Mouse (Mus musculus) adrenal gland, adult 18-20 months (tissue): ENCODE data around the gene Wdr25. TPM values are rescaled to one million over a fixed set of nuclear protein-coding genes. Genes with fewer than 3 reads are reported as not detected.
A peak's percentile ranks its signal among the peaks of the same experiment; 100 is the strongest.

Experiments
- DNase-seq, 2 experiments: peaks; one replicate each; pipeline ENCODE4 v3.0.0; 2021 to 2022; ENCODE audit warnings: low spot score in 2 of 2
- total RNA-seq, 2 experiments: library from RNA; stranded (reverse); gene quantifications; 1 replicate in 1 of 2; 2 replicates in 1 of 2; pipeline ENCODE4 v1.2.3; 2021

Gene Wdr25
- total RNA-seq, 2 experiments from 2014 or later: 5.0 to 5.7 TPM

DNA sequence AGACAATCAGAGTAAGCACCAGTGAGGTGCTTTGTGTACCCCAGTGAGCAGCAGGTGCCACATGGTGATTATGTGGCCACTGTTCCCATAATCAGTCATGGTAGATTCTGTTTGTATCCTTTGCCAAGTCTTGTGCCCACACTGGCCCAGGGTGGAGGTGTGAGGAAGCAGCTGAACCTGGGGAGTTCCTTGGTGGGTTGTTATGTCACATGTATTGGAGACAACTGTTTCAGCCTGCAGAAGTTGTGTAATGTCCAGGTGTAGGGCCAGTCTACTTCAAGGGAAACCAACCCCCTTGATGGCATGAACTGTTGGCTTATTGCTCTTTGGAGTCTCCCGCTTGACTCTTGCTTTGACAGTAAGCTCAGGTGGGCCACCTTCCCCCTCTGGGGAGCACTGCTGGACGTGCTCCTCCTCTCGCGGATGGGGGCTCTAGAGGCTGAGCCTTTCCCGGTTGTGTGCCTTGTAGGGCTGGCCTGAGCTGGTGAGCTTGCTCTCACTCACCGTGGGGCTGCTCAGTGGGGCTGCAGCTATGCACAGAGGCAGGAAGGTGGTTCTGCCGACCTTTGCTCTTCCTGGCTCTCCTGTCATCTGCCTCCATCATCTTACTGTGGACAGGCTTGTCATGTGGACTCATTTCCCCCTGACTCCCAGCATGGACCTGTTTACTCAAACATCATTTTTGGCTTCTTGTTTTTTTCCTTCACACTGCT is 38.1 kb downstream of the Wdr25 start:
- no peak for DNase-seq

- no peak for DNase-seq
Measured at GRCm38 (mm10) chr12:108932113-108932512, 38.7 kb downstream of the Wdr25 start.

- DNase-seq: no peak
Measured at GRCm38 (mm10) chr12:108934231-108934630, 40.8 kb downstream of the Wdr25 start.

DNA sequence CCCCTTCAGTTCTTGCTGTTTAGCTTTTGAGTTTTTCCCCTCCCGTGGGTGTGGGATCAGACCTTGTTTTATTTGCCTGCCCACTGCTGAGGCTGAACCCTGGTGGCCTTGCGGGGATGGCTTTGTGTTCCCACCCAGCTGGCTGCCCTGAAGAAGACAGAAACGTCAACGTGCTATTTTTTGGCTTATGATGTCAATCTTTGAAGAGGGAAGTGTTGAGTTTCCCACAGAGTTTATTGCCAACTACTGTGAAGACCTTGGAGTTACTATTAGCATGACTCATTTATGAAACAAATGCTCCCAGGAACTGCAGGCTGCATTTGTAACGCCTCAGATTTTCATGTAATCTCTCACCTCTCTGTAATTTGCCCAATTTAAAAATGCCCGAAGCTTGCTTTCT is 43.4 kb downstream of the Wdr25 start:
- no peak for DNase-seq

- no peak for DNase-seq
Measured at GRCm38 (mm10) chr12:108937506-108937905, 44.1 kb downstream of the Wdr25 start.

GRCm38 (mm10) chr12:108938844-108939243 is 45.4 kb downstream of the Wdr25 start:
- no peak for DNase-seq

DNA sequence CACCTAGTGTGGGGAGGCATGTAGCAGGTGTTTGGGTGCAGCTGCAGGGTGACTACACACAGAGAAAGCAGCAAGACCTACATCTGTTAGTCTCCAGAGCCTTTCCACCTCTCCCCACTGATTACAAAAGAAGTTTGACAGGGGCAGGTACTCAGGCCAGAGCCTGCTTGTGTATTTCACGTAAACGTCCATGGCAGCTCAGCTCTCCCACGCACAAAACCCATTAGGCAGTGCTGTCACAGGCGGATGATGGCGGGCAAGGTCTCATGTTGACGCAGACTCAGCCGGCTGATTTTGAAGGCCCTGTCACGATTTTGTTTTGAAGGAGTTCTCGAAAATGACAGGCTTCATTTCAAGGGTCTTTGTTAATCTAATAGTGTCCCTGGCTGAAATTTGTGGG is 45.9 kb downstream of the Wdr25 start:
- DNase-seq: no peak

DNA sequence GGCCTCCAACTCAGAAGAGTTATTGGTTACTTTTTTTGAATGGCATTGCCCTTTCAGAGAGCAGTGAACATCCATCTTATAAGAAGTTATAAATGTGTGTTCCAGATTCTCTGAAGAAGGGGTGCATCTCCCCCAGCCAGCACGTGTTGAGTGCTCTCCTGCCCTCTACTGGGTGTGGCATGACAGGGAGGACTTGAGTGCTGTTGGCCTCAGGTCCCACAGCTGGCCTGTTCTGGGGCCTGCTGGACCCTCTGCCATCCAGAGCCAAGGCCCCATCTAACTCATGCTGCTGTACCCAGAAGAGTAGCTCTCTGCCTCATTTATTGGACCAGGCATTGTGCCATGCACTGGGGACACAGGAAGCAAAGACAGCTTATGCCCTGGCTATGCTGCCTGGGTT is 46.8 kb downstream of the Wdr25 start:
- no peak for DNase-seq

- DNase-seq: no peak
Measured at GRCm38 (mm10) chr12:108941282-108941681, 47.9 kb downstream of the Wdr25 start.

DNA sequence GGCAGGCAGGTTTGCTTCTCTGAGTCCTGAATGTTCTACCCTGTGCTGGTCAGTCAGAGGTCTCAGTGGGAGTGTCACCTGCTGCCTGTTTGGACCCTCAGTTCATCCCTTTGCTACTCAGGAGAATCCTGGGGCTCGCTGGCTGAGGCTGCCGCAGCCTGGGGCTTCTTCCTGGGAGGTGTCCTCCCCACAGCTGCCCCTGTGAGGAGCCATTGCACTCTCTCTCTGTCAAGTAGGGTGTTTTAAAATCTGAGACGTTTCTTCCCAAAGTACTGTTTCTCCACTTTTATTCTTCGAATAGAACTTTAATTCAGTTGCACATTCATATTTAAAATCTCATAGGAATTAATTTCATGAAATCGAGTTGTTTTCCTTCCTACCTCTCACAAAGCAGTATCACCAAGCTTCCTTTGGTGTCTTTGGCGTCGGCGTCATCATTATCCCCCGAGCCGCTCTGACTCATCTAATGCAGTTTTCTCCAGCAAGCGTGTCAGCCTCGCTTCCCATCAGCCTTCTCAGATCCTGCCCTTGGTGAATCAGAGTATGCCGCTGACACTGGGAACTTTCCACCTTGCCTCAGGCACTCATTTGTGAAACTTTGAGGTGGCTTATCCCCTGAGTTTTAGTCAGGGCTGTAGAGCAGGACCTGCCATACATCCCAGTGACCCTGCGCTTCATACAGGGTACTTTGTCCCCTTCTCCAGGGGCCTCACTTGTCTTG is 48.9 kb downstream of the Wdr25 start:
- no peak for DNase-seq

DNA sequence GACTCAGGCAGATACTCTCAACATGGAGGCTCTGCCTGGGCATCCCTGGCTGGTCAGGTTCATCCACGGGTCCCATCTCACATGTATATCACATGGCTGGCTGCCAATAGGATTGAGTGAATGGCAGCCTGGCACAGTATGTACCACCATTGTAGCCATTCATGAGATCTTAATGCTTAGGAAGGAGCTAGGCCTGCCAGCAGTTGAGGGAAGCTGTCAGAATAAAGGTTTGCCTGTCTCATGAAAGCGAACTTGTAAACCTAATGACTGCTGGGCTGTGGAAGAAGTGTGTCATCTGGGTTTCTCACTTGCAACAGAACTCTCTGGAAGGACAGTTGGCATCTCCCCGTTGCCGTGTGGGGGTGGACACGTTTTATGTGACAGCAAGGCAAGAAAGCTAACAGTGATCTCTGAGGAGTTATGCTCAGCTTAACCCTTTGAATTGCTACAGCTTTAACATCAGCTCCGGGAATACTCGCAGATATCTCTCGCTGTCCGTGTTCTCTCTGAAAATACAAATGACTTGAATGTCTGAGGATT is 59.6 kb downstream of the Wdr25 start:
- no peak for DNase-seq

GRCm38 (mm10) chr12:108953838-108954237 is 60.4 kb downstream of the Wdr25 start:
- DNase-seq: no peak

- DNase-seq: no peak
Measured at GRCm38 (mm10) chr12:108954456-108954855, 61.0 kb downstream of the Wdr25 start.

DNA sequence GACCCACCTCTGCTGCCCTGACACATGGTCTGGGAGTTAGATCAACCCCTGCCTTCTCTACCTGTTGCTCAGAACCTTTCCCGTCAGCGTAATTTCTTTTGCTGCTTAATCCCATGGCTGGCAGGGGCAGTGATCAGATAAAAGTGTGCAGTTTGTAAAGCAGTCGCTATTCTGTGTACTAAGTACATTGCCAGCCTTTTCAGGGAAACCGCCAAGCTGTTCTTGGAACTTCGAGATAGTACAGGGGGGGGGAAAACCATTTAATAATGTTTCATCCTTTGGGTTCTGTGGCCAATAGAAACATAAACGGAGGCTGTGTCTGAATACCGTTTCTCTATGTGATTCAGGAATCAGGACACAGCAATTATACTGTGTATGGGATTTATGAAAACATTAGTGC is 65.1 kb downstream of the Wdr25 start:
- DNase-seq: no peak

GRCm38 (mm10) chr12:108958991-108959638 is 65.7 kb downstream of the Wdr25 start:
- DNase-seq: no peak

- DNase-seq: no peak
Measured at GRCm38 (mm10) chr12:108959639-108960219, 66.3 kb downstream of the Wdr25 start.

DNA sequence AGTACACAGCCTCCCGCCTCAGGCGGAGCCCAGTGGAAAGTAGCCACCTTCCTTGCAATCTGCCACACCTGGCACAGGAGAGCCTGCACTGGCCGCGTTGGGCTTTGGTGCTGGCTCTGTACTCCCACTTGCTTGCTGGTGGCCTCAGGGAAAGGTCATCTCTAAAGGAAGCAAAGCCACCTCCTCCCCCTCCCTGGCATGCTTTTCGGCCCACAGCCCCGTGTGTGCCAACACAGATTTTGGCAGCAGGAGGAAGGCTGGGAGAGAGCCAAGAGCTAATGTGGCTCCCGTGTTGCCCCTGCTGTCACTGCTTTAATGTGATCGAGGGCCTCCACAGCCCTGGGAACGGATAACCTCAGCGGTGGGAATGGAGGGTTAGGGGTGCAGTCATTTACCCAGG is 66.8 kb downstream of the Wdr25 start:
- peak in 1 of 2 experiments; percentile 26 for DNase-seq

GRCm38 (mm10) chr12:108967631-108968030 is 74.2 kb downstream of the Wdr25 start:
- DNase-seq: no peak

DNA sequence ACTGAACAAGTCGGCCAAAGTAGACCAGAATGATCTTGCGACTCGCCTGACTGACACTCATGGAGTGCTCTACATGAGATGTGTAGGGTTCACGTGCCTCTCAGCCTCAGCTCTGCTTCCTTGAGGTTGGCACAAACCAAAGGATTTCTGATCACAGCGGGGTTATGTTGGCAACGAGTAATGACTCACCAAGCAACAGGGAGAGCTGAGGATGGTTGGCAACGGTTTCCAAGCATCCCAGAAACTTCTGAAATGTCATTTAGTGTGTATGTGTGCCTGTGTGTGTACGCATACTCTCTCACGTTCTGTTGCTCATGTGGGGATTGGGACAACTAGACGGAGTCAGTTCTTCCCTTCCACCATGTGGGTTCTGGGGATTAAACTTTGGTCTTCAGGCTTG is 74.6 kb downstream of the Wdr25 start:
- DNase-seq: no peak

GRCm38 (mm10) chr12:108971446-108971845 is 78.0 kb downstream of the Wdr25 start:
- no peak for DNase-seq

DNA sequence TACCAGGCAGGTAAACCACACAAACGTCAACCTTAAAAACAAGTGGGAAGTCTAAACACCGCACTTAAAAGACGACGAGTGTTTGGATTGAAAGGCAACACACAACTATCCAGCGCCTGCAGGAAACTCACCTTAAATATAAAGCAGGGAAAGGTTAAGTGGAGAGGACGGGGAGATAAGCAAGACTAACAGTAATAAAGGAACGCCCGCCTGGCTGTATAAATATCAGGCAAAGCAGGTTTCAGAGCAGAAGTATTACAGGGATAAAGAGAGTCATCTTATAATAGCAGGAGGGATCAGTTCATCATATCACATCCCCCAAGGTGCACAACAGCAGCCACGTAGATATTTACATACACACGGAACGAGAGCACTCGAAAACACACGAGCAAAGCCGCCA is 78.8 kb downstream of the Wdr25 start:
- no peak for DNase-seq

DNA sequence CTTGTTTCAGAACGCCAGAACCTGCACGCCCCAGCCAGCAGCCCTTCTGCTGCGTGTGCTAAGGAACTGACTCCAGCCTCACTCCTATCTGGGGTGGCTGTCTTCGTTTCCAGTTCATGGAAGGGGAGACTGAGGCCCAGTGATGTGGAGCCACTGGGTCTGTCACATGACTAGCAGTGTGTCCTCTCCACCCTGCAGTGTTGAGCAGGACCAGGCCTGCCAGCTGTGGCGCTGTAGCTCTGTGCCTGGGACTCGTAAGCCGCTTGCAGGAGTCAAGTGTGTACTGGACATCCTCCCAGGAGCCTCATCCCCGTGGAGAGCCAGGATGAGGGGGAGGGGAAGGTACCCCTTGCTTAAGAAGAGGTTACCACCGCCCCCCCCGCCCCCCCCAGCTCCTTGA is 86.5 kb downstream of the Wdr25 start:
- DNase-seq: no peak
